Mouse (Mus musculus) brain, embryonic 14.5 days (tissue): ENCODE data around the gene Fmnl1.

Source experiments
- CTCF ChIP-seq: fragments of 200-500 bp; IDR thresholded peaks from 2 replicates; pipeline ENCODE4 v1.5.1; 2012; ENCODE audit warnings: inconsistent platforms, mild to moderate bottlenecking, moderate library complexity, borderline replicate concordance; ENCODE audit not compliant: insufficient read depth, insufficient read length; ENCODE audit errors: extremely low read depth
- POLR2A ChIP-seq: fragments of 200-500 bp; IDR thresholded peaks from 2 replicates; pipeline ENCODE4 v1.6.1; 2012; ENCODE audit warnings: mild to moderate bottlenecking, inconsistent platforms, borderline replicate concordance; ENCODE audit not compliant: poor library complexity, insufficient read depth, insufficient read length, severe bottlenecking; ENCODE audit errors: extremely low read depth

- no peak for TF ChIP-seq CTCF
- no peak for TF ChIP-seq POLR2A
These were observed 58.7 kb downstream of the Fmnl1 start for GRCm38 (mm10) chr11:103229608-103230007.
